Mouse (Mus musculus) retina, embryonic 14.5 days (tissue): Measurements from ENCODE around the gene Sphk2.
"Not testable (repeated sequence)": the region's sequence is repeated elsewhere in the genome, so short reads cannot be mapped to it uniquely, and the experiment has no call there.

Experiments used
- DNase-seq: peaks from one replicate; pipeline ENCODE4 v3.0.0-alpha.2; 2015; ENCODE audit warnings: low spot score

Gene Sphk2

DNA sequence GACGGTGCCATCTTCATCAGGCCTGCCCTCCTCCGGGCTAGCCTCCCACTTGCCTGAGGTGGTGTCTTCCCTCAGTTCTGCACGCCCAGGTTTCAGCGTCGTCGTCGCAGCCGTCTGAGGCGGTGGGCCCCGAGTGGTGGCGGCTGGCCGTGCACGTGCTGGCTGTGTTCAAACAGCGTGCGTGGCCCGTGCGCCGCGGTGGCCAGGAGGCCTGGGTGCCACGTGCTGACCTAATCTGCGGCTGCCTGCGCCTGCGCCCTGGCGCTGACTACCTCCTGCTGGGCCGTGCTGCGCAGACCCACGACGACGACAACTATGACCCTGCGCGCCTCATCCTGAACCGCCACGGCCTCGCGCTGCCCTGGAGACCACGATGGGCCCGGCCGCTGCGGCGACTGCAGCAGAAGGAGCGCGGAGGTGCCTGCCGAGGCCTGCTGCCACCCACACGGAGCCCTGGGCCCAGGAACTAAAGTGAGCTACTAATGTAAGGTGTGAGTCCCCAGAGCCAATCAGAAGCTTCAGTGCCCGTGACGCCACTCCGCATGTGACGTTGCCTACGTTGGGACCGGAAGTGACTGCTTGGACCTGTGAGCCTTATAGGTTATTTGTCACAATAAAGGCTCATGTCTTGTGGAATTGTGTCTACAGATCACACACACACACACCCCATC, 23.7 kb downstream of the Sphk2 start, which contains the start of gene Sec1:
Gene Sec1 (minus strand): TSS at position 482 of the 671 bp plus-strand sequence.
- DNase-seq: no peak

GRCm38 (mm10) chr7:45692364-45692763, 25.4 kb downstream of the Sphk2 start:
- DNase-seq: no peak

GRCm38 (mm10) chr7:45689800-45690199, 28.0 kb downstream of the Sphk2 start:
- DNase-seq: no peak

- no peak for DNase-seq
Observed at GRCm38 (mm10) chr7:45689099-45689498, 28.7 kb downstream of the Sphk2 start.

DNA sequence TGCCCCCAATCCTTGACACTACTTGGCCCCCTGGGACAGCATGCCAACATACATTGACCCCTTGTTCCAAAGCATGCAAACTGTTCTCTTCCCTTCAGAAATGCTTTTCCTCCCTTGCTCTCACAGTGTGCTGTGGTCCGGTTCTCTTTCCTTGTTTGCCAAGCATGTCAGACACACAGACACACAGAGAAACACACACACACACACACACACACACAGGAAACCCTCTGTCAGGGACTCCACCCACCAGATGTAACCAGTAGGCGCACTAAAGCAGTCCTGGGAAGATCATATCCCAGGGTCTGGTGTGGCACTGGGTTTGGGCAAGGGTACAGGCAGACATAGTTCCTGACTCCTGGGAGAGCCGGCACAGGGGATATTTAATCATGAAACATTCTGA, 31.0 kb downstream of the Sphk2 start:
- no peak for DNase-seq

GRCm38 (mm10) chr7:45685811-45686210, 32.0 kb downstream of the Sphk2 start:
- DNase-seq: no peak

GRCm38 (mm10) chr7:45683396-45684050, 34.3 kb downstream of the Sphk2 start, which contains the start of gene Ntn5:
Gene Ntn5, plus strand, starts transcription at chr7:45684022.
- no peak for DNase-seq

DNA sequence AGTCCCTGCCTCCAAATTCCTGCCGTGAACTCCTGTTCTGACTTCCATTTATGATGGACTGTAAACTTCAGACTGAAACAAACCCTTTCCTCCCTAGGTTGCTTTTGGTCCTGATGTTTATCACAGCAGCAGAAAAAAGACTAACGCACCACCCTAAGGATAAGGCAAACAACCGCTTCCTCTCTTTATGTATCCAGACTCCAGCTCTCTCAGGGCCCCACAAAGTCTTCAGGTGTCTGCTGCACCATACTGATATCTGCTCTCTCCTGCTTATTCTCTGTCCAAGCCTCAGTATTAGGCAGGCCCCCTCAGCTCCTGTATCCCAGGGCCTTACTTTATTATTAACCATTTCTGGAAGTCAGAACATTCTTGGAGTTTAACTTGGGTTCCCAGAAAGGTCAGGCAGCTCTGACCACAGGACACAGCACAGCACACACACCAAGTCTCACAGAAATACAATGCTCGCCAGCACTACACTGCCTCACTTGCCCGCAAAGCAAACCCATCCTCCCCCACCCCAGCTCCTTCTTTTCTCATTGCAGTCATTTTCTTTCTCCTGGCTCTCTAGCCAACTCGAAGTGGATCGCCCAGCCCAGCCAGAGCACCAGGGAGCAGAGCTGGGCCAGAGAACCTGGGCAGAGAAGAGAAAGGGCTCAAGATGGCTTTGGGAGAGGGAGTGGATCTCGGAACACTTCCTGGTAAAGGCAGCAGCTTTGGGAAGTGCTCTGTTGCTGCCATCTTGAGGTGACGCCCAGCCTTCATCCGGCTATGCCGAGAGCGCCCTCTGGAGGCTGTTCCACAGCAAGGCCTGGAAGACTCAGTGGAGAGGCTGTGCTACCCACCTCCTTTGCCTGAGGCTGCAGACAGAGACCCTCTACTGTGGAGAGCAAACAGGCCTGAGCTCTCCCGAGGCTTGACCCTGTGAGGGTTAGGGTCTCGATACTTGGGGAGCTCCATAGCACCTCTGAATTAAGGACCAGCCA, 35.4 kb downstream of the Sphk2 start:
- DNase-seq: peak; percentile 96

DNA sequence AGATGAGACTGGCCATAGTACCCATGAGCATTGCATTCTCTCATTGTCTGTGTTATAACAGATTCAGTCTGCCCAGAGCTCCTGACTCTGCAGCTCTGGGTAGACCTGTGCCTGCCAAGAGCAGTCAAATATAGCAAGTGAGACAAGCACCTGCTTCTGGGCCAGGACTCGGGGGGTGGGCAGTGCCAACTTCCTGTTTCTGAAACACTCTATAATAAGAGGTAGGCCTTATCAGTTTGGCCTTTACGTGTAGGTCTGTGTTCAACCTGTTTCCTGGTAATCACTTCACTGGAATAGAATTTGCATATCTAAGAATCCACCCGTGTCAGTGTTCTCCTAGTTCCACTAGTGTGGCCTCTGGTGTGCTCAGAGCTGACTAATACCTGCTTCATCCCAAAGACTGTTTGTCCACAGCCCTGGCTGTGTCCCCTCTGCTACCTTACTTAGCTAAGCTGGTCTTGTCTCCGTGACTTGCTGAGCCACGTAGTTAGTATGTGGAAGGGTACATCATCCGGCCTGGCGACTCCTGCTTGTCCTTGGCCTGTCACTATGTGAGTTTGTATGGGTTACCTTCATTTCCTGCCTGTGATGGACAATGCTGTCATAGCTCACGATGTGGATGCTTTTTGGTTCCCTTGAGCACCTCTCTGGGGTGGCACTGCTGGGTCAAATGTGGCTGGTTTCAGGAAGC, 36.6 kb downstream of the Sphk2 start:
- no peak for DNase-seq

DNA sequence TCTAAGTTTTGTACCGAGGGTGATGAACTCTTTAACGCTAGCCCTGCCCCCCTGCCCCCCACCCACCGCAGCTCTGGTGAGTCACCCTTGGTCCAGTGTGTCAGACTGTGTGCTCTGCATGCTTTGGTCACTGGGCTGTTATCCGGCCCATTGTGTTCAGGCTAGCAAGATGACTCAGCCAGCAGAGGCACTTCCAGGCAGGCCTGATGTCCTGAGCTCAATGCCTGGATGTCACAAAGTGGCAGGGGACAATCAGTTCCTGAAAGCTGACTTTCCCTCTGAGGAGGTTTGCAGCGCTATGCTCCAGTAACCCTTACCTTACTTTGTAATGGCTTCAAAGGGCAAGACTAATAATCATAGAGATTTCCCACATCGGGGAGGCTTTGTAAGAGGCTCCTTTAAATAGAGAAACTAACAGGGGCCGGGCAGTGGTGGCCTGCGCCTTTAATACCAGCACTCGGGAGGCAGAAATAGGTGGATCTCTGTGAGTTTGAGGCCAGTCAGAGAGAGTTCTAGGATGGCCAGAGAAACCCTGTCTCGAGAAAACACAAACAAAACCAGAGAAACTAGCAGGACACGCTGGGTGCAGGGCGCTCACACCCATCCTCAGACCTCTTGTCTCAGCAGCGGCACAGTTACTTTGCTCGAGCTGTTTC, 37.7 kb downstream of the Sphk2 start:
- no peak for DNase-seq

- DNase-seq: no peak
Observed at GRCm38 (mm10) chr7:45678513-45678912, 39.3 kb downstream of the Sphk2 start.

- DNase-seq: no peak
Observed at GRCm38 (mm10) chr7:45677627-45678295, 40.0 kb downstream of the Sphk2 start.

DNA sequence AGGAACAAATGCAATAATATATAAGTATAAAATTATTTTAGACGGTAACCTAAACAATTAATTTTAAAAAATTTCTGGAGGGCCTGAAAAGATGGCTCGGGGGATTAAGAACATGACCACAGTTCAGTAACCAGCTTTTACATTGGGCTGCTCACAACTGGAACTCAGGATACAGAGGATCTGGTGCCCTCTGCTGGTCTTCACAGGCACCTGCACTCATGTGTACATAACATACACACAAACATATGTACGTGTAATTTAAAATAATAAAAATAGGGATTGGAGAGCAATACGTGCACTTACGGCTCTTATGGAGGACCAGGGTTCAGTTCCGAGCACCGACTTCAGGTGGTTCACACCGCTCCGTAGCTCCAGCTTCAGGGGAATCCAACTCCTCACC, 48.9 kb downstream of the Sphk2 start:
- no peak for DNase-seq

DNA sequence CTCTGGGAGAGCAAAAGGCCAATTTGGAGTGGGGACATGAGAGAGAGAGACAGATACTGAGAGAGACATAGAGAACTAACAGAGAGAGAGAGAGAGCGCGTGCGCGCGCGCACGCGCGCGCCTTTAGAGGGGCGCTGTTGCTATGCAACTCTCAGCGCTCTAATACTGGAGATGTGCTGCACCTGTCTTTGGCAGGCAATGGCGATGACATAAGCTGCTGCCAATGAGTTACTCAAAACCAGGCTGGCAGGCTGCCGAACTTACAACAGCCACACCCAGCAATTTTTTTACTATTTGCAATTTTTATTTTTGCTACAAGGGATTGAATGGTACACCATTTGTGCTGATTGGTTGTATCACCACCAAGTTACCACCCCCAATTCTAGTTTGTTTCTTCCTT, 50.0 kb downstream of the Sphk2 start:
- DNase-seq: no peak

DNA sequence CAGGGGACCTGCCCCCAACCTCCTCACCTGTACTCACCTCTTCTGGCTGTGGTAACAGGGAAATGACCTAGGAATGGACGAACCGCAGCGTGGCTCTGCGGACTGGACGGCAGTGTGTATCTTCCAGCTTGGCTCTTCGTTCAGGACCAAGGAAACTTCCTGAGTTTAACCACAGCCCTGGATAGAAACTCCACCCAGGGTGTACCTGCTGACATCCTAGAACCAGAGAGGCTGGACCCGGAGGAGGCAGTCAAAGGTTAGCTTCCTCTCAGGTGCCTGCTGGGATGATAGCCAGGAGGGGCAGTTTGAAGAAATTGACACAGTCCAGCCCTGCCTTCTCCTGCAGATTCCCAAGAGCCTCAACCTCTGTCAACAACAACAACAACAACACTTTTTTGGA, 51.6 kb downstream of the Sphk2 start, which contains the start of gene Fut2:
Gene Fut2 (minus strand): TSS at position 234 of the 400 bp plus-strand sequence.
- DNase-seq: no peak

DNA sequence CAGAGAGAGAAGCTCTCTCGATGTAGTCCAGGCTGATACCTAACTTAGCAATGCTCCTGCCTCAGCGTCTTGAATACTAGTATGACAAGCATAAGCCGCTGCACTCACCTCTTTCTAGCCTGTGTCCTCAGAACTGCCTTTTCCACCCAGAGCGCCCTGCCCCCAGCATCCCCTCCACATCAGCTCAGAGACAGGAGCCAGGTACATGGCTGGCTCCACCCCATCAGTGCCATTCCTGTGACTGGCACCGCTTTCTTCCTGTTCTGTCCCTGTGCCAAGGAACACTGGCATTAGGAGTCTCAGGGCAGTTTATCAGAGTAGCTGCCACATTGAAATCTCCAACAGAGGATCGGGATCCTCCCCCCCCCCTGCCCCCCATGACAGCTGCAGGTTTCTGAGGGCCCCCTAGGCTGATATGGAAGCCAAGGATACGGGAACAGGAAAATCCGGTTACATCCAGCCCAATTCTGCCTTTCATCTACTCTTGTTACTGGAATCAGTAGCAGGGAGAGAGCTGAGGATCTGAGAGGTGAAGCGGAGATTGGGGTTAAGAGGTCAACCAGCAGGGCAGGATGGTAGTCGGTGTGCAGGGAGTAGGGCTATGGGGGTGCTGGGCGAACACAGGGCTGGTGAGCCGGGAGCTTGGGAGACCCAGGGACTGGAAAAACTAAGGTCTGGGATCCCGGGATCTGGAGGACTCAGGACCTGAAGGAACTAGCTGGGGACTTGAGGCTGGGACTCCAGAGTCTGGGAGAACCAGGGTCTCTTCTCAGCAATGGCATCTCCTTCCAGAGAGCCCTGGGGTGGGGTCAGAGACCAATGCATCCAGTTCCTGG, 52.3 kb downstream of the Sphk2 start:
- DNase-seq: no peak

- not testable (repeated sequence) for DNase-seq
Observed at GRCm38 (mm10) chr7:45661702-45662101, 56.1 kb downstream of the Sphk2 start.

GRCm38 (mm10) chr7:45660746-45661478, 56.9 kb downstream of the Sphk2 start:
- no peak for DNase-seq
